Mouse (Mus musculus): Measurements from ENCODE around the gene Trap1. TPM values are rescaled to one million over a fixed set of nuclear protein-coding genes. Genes with fewer than 3 reads are reported as not detected.
"Not testable (repeated sequence)": the region's sequence is repeated elsewhere in the genome, so short reads cannot be mapped to it uniquely, and the experiment has no call there.

Trap1 gene
- polyA plus RNA-seq (2017; shearing (Covaris generic)): 10 to 100 TPM; 56.4 to 82.6 (median 68.1) TPM

- ATAC-seq: peak; percentile 94
Observed at GRCm38 (mm10) chr16:4077384-4078061, at the start of gene Trap1. TSS of gene Trap1 (minus strand) at chr16:4077827.

DNA sequence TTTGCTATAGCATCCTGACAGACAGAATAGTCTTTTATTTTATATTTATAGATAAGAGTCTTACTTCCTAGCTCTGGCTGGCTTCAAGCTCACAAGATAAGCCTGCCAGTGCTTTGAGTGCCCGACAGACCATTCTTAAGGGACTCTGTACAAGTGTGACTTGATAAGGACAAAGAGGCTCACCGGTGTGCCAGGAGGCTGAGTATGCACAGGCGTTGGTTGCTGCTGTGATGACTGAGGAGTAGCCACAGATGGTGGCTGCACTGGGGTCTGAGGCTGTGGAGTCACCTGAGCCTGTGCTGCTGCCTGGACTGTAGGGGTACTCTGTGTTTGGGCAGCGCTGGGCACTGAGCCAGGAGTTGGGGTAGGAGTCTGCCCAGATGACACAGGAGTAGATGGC, 39.4 kb upstream of the Trap1 start:
- ATAC-seq: no peak

GRCm38 (mm10) chr16:4100374-4100773, 22.7 kb upstream of the Trap1 start:
- ATAC-seq: no peak

GRCm38 (mm10) chr16:4097521-4097920, 19.9 kb upstream of the Trap1 start:
- no peak for ATAC-seq

- no peak for ATAC-seq
Observed at GRCm38 (mm10) chr16:4096898-4097297, 19.3 kb upstream of the Trap1 start.

- ATAC-seq: no peak
Observed at GRCm38 (mm10) chr16:4096141-4096540, 18.5 kb upstream of the Trap1 start.

- no peak for ATAC-seq
Observed at GRCm38 (mm10) chr16:4087214-4087913, 9.7 kb upstream of the Trap1 start.

GRCm38 (mm10) chr16:4085851-4086387, 8.3 kb upstream of the Trap1 start:
- no peak for ATAC-seq

- no peak for ATAC-seq
Observed at GRCm38 (mm10) chr16:4085051-4085450, 7.4 kb upstream of the Trap1 start.

DNA sequence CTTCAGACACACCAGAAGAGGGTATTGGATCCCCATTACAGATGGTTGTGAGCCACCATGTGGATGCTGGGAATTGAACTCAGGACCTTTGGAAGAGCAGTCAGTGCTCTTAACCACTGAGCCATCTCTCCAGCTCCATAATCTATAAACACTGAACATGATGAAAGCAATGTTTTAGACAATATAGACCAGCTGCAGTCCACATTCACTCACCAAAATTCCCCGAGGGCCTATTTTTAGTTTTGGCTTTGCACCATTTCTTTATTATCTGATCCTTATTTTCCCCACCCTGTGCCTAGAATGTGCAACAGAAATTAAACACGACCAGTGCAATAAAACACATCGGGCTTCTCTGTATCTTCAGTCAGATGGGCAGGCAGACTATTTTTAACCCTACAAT, 2.8 kb upstream of the Trap1 start:
- not testable (repeated sequence) for ATAC-seq

- ATAC-seq: no peak
Observed at GRCm38 (mm10) chr16:4079656-4080055, 2.0 kb upstream of the Trap1 start.

GRCm38 (mm10) chr16:4078302-4078701, 675 bp upstream of the Trap1 start:
- not testable (repeated sequence) for ATAC-seq

DNA sequence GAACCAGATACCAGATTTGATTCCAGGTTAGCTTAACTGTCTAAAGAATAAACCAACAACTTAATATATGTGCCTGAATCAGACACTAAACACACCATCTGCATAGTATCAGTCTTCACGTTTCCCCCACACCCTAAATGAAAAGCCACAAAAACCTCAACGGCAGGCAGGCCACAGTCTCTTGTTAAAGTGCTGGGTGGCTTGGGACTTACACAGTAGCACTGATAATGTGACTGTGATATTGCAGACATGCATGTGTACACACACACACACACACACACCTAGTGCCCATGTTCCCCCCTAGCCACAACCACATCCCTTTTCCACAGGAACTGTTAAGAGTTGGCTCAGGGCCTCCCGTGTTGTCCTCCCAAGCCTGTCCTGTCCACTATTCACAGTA, 2.8 kb downstream of the Trap1 start:
- ATAC-seq: no peak

- no peak for ATAC-seq
Observed at GRCm38 (mm10) chr16:4074297-4074696, 3.3 kb downstream of the Trap1 start.

DNA sequence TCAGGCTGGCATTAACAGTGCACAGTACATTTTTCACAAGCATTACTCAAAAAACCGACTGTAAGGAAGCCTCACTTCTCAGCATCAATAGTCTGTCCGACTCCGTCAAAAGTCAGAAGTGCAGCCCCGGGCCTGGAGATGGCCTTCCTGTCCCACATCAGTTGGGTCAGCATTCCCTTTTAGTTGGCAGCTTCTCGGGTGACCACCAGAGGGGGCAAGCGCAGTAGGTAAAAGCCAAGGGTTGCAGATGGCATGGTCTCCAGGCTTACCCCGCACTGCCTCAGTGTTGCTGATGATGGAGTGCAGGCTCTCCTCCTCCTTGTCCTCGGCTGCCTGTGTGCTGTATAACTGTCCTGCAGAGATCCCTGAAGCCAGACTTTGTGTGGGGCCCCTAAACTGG, 9.0 kb downstream of the Trap1 start:
- peak; percentile 54 for ATAC-seq

DNA sequence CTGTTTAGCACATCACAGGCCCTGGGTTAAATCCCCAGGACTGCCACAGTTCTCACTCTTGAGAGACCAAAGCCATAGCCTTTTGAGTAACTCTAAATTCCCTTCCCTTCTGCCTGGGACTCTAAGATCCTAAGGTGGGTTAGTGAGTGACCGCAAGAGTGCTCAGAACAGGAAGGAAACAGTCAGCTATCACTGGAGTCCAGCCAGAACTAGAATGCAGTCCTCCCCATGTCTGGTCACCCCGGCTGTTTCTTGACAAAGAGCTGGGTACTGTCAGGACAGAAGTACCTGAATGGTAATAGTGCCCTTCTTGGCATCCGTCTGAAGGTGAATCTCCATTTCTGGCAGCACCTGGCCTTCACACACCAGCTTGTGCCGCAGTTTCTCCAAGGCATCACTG, 12.7 kb downstream of the Trap1 start:
- no peak for ATAC-seq

- no peak for ATAC-seq
Observed at GRCm38 (mm10) chr16:4053811-4054210, 23.8 kb downstream of the Trap1 start.

GRCm38 (mm10) chr16:4052601-4053000, 25.0 kb downstream of the Trap1 start:
- no peak for ATAC-seq

- no peak for ATAC-seq
Observed at GRCm38 (mm10) chr16:4045524-4045923, 32.1 kb downstream of the Trap1 start.

DNA sequence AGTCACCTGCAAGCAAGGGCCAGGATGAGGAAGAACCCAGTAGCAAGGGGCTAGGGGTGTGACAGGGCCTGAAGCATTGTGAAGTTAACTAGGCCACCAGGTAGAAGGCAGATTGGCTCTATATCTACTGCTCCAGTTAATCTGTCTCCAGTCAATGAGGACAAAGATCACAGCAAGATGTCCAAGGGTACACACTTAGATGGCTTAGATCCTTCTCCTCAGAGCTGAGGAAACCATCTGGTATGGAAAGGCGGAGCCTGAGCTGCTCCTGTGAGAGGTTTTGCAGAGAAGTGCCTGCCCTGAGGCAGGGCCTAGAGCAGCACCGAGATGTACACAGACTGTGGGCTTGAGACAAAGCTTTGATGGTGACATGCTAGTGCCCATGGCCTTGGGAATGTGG, 33.5 kb downstream of the Trap1 start:
- no peak for ATAC-seq

DNA sequence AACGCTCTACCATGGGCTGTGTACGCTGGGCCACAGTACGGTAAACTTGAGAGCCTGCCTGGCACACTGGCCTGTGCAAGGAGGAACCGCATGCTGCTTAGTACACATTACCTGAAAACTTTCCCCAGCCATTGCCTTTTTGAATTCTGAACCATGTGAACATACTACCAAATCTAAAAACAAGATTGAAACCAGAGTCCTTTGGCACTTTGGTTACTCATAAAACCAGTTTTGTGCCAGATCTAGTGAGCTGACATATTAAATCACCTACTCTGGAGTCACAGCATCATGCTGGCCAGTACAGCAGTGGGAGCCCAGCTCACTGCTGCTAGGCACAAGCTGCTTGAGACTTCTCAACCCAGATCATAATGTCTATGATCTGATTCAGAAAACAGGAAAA, 36.0 kb downstream of the Trap1 start:
- no peak for ATAC-seq

DNA sequence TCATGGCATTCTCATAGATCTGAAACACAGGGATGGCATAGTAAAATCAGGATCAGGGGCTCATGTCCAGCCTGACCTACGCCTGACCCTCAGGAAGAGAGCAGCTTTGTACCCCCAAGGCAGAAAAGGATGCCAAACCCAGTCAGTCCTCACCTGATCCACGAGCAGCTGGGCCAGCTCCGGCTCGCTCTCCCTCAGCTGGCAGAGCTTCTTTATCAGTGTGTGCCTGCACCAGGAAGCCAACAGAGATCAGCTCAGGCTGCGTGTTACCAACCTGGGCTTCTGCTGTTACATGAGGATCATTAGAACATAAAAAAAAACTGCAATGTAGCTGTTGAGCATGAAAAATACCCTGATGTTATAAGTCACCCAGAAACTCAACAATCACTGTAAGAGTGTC, 37.4 kb downstream of the Trap1 start:
- ATAC-seq: no peak

- no peak for ATAC-seq
Observed at GRCm38 (mm10) chr16:4037690-4038089, 39.9 kb downstream of the Trap1 start.

- no peak for ATAC-seq
Observed at GRCm38 (mm10) chr16:4036807-4037206, 40.8 kb downstream of the Trap1 start, which contains the start of gene Dnase1. TSS of gene Dnase1 (plus strand) at chr16:4036942.
